Mouse (Mus musculus): Measurements from ENCODE around the gene Ube3c.
A peak's percentile ranks its signal among the peaks of the same experiment; 100 is the strongest.
"Not testable (repeated sequence)": the region's sequence is repeated elsewhere in the genome, so short reads cannot be mapped to it uniquely, and the experiment has no call there.

GRCm38 (mm10) chr5:29574286-29574685 is 5.2 kb downstream of the Ube3c start:
- TF ChIP-seq CTCF (conservative IDR thresholded peaks at IDR 0.05; ENCODE audit: low read length), result not testable (repeated sequence)
- peak; percentile 57; the same call in 1 of the 2 replicates for TF ChIP-seq NANOG (IDR thresholded peaks at IDR 0.05; ENCODE audit: borderline replicate concordance, low read length)

Measured in E14TG2a.4 (cell line).